Mouse (Mus musculus): ENCODE measurements around the gene St3gal2.
"Not testable (repeated sequence)": the region's sequence is repeated elsewhere in the genome, so short reads cannot be mapped to it uniquely, and the experiment has no call there.

The St3gal2 gene

GRCm38 (mm10) chr8:110996641-110997430 is 77.1 kb downstream of the St3gal2 start:
- DNase-seq (ENCODE audit: low spot score in 2 of 2), result no peak

DNA sequence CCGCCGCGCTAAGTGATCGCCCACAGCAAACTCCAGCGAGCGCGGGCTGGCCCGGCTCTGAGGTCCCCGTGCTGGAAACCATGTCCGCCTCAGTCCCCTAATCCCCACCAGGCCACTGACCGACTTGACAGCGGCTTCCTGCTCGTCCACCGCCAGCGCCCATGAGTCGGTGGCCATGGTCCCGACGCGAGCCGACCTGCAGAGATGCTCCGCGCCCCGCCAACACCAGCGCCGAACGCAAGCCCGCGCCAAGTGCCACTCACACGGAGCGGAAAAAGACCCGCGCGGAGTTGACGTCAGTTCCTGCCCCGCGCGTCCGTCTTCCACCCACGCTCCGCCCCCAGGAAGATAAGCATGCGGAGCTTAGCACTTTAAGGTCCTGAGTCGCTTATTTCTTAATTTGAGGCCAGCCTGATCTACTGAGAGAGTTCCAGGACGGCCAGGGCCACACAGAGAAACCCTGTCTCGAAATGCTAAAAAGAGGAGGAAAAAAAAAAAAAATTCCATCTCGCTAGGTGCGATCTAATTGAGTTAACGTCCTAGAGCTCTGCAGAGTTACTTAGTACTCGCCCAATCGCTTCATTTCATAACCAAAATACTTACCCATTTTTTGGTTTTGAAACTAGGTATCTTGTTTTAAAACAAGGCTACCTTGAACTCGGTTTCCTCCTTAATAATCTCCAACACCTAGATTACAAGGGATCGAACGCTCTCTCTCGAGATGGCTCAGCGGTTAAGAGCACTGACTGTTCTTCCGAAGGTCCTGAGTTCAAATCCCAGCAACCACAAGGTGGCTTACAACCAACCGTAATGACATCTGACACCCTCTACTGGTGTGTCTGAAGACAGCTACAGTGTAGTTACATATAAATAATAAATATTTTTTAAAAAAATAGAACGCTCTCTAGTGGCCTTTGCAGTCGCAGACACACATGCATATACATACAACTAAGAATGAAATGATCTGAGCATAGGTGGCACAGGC is 78.1 kb downstream of the St3gal2 start, which contains the start of gene Ddx19a:
TSS of gene Ddx19a (minus strand) at position 254 of the 985 bp plus-strand sequence.
- peak; percentile 71 to 89 for DNase-seq (ENCODE audit: low spot score in 2 of 2)

GRCm38 (mm10) chr8:111010230-111010991 is 90.7 kb downstream of the St3gal2 start:
- DNase-seq (ENCODE audit: low spot score in 2 of 2), result not testable (repeated sequence)
